Mouse (Mus musculus) heart, embryonic 16.5 days (tissue): Measurements from ENCODE around the gene Gm20388. TPM values are rescaled to one million over a fixed set of nuclear protein-coding genes. Genes with fewer than 3 reads are reported as not detected.

Experiments used
- ATAC-seq: fragments of 200-750 bp; cut with Nextera tagmentation; replicated peaks from 2 replicates; pipeline ENCODE4 v1.8.0; 2017; ENCODE audit warnings: moderate number of reproducible peaks; ENCODE audit not compliant: insufficient read depth, low FRiP score; ENCODE audit errors: extremely low read depth
- H3K27ac ChIP-seq: fragments of 300-500 bp; sonication (generic); 2 replicates; pipeline ENCODE4 v1.5.1; 2014; ENCODE audit warnings: mild to moderate bottlenecking, low read length, control low read depth, moderate library complexity
- H3K27me3 ChIP-seq: fragments of 300-500 bp; sonication (generic); 2 replicates; pipeline ENCODE4 v1.6.1; 2014; ENCODE audit warnings: low read length, mixed read lengths; ENCODE audit not compliant: control insufficient read depth, insufficient read depth
- H3K36me3 ChIP-seq: fragments of 300-500 bp; sonication (generic); 2 replicates; pipeline ENCODE4 v1.6.1; 2014; ENCODE audit not compliant: control insufficient read depth, insufficient read depth
- H3K4me1 ChIP-seq: fragments of 300-500 bp; sonication (generic); 2 replicates; pipeline ENCODE4 v1.6.1; 2014; ENCODE audit warnings: low read length, mixed read lengths; ENCODE audit not compliant: control insufficient read depth, insufficient read depth
- H3K4me2 ChIP-seq: fragments of 300-500 bp; sonication (generic); 2 replicates; pipeline ENCODE4 v1.6.1; 2014; ENCODE audit warnings: low read depth, mild to moderate bottlenecking, control low read depth, low read length
- H3K4me3 ChIP-seq: fragments of 300-500 bp; sonication (generic); 2 replicates; pipeline ENCODE4 v1.5.1; 2014; ENCODE audit warnings: mild to moderate bottlenecking, control low read depth, low read length
- H3K9ac ChIP-seq: fragments of 300-500 bp; sonication (generic); 2 replicates; pipeline ENCODE4 v1.6.1; 2014; ENCODE audit warnings: low read length, control low read depth
- H3K9me3 ChIP-seq: fragments of 300-500 bp; sonication (generic); replicated peaks from 2 replicates; pipeline ENCODE4 v1.6.1; 2016; ENCODE audit warnings: low read length; ENCODE audit not compliant: control insufficient read depth
- WGBS: fragments of 180-500 bp; shearing (Covaris S2); extraction: QIAGEN DNeasy Blood & Tissue Kit; methylation state at CpG from one replicate; pipeline ENCODE4 v1.1.7; 2014; 5-methylcytosine and 5-hydroxymethylcytosine counted together
- polyA plus RNA-seq: library from polyadenylated mRNA; unstranded; fragments of >200 nt; fragmentation: Nextera tagmentation; extraction: Ambion mirVana; gene quantifications from 2 replicates; pipeline ENCODE4 v1.2.1, GENCODE M21; 2015

Gm20388 gene
- polyA plus RNA-seq, 1 experiment from 2014 or later: 4.5 TPM

- H3K27me3 ChIP-seq: no peaks in the 10 kb centered on the region
- no peaks in the 10 kb centered on the region for H3K9me3 ChIP-seq
- H3K4me1 ChIP-seq: peaks cover 44% of the 10 kb centered on the region
- H3K27ac ChIP-seq: peak overlapping the region; percentile 77
- no peak overlapping the region for H3K4me2 ChIP-seq
- H3K4me3 ChIP-seq: no peak overlapping the region
- H3K9ac ChIP-seq: no peak overlapping the region
- no peaks in the 10 kb centered on the region for H3K36me3 ChIP-seq
- WGBS: 69% methylated on average over 8 of the region's 8 CpGs
- ATAC-seq: 0 out of 2 replicates have a peak, but pooled peaks have one; percentile 8
These were observed 2054.3 kb downstream of the Gm20388 start for GRCm38 (mm10) chr8:121964716-121965512.

GRCm38 (mm10) chr8:121966110-121966509 is 2055.5 kb downstream of the Gm20388 start:
- Histone ChIP-seq H3K9me3 (no peaks in the 10 kb centered on the region), H3K4me3 (no peak overlapping the region), H3K4me1 (peaks cover 49% of the 10 kb centered on the region), H3K27me3 (no peaks in the 10 kb centered on the region), H3K27ac (no peak overlapping the region), H3K36me3 (no peaks in the 10 kb centered on the region), H3K9ac (no peak overlapping the region), H3K4me2 (no peak overlapping the region)
- 49% methylated on average over 5 of the region's 5 CpGs for WGBS
- no peak for ATAC-seq

- H3K27ac ChIP-seq: no peak overlapping the region
- no peak; the same call in 1 of the 2 replicates for ATAC-seq
- WGBS: 69% methylated on average over 7 of the region's 7 CpGs
These were observed 2056.2 kb downstream of the Gm20388 start for GRCm38 (mm10) chr8:121966714-121967448.

GRCm38 (mm10) chr8:121967977-121968376 is 2057.3 kb downstream of the Gm20388 start:
- no peaks in the 10 kb centered on the region for H3K36me3 ChIP-seq
- H3K9me3 ChIP-seq: no peaks in the 10 kb centered on the region
- no peak for ATAC-seq
- H3K4me2 ChIP-seq: no peak overlapping the region
- no peak overlapping the region for H3K4me3 ChIP-seq
- H3K27ac ChIP-seq: no peak overlapping the region
- WGBS: 64% methylated on average over 4 of the region's 4 CpGs
- H3K4me1 ChIP-seq: peaks cover 49% of the 10 kb centered on the region
- H3K9ac ChIP-seq: no peak overlapping the region
- H3K27me3 ChIP-seq: no peaks in the 10 kb centered on the region

More at GRCm38 (mm10) chr8:121966714-121967448, 2056.2 kb downstream of the Gm20388 start:
- Histone ChIP-seq H3K9ac (no peak overlapping the region), H3K4me3 (no peak overlapping the region), H3K4me2 (no peak overlapping the region), H3K27me3 (no peaks in the 10 kb centered on the region), H3K36me3 (no peaks in the 10 kb centered on the region), H3K4me1 (peaks cover 49% of the 10 kb centered on the region), H3K9me3 (no peaks in the 10 kb centered on the region)

- WGBS: 41% methylated on average over 4 of the region's 4 CpGs
- Histone ChIP-seq H3K9me3 (no peaks in the 10 kb centered on the region), H3K4me3 (no peak overlapping the region), H3K27me3 (no peaks in the 10 kb centered on the region), H3K9ac (no peak overlapping the region), H3K4me1 (peaks cover 49% of the 10 kb centered on the region), H3K36me3 (no peaks in the 10 kb centered on the region), H3K4me2 (no peak overlapping the region), H3K27ac (no peak overlapping the region)
- no peak for ATAC-seq
These were observed 2057.9 kb downstream of the Gm20388 start for GRCm38 (mm10) chr8:121968542-121968941.

GRCm38 (mm10) chr8:121970225-121970624 is 2059.6 kb downstream of the Gm20388 start:
- Histone ChIP-seq H3K9ac (no peak overlapping the region), H3K27ac (no peak overlapping the region), H3K36me3 (0 out of 2 replicates have a peak, but pooled peaks cover 2% of the 10 kb centered on the region), H3K4me3 (no peak overlapping the region), H3K9me3 (no peaks in the 10 kb centered on the region), H3K27me3 (no peaks in the 10 kb centered on the region), H3K4me1 (peaks cover 36% of the 10 kb centered on the region), H3K4me2 (no peak overlapping the region)
- no peak for ATAC-seq
- 85% methylated on average over 8 of the region's 8 CpGs for WGBS

- Histone ChIP-seq H3K9me3 (no peaks in the 10 kb centered on the region), H3K27me3 (no peaks in the 10 kb centered on the region), H3K36me3 (peaks cover 11% of the 10 kb centered on the region), H3K4me1 (peaks cover 26% of the 10 kb centered on the region), H3K27ac (no peak overlapping the region), H3K4me3 (no peak overlapping the region), H3K4me2 (no peak overlapping the region), H3K9ac (no peak overlapping the region)
- no peak for ATAC-seq
- 76% methylated on average over 17 of the region's 17 CpGs for WGBS
These were observed 2060.9 kb downstream of the Gm20388 start for GRCm38 (mm10) chr8:121971488-121972058.

- Histone ChIP-seq H3K9me3 (no peaks in the 10 kb centered on the region), H3K4me2 (no peak overlapping the region), H3K27ac (no peak overlapping the region), H3K4me1 (peaks cover 5% of the 10 kb centered on the region), H3K9ac (no peak overlapping the region), H3K27me3 (no peaks in the 10 kb centered on the region), H3K4me3 (no peak overlapping the region), H3K36me3 (peaks cover 21% of the 10 kb centered on the region)
- WGBS: 87% methylated on average over 28 of the region's 28 CpGs
- no peak for ATAC-seq
These were observed 2063.3 kb downstream of the Gm20388 start for GRCm38 (mm10) chr8:121973906-121974305.
